Mouse (Mus musculus): Measurements from ENCODE around the gene Fblim1.

GRCm38 (mm10) chr4:141605861-141606260, at the start of gene Fblim1:
- no peak for TF ChIP-seq CTCF (IDR thresholded peaks at IDR 0.05; ENCODE audit: low read depth)
- TF ChIP-seq EP300 (IDR thresholded peaks at IDR 0.05; ENCODE audit: low read depth), result no peak

Measured in liver, postnatal 0 days (tissue).